Mouse (Mus musculus) ES-E14 (cell line): ENCODE data around the gene Fam155a.

Experiments used
- CHD2 ChIP-seq: IDR thresholded peaks from 2 replicates; pipeline ENCODE4 v1.6.1; 2014; ENCODE audit warnings: mild to moderate bottlenecking, low read depth, low read length, inconsistent platforms
- MAFK ChIP-seq: IDR thresholded peaks from 2 replicates; pipeline ENCODE4 v1.6.1; 2014; ENCODE audit warnings: mild to moderate bottlenecking, low read depth, low read length, inconsistent platforms; ENCODE audit not compliant: insufficient read depth

- TF ChIP-seq CHD2 (no peak), MAFK (no peak)
Measured at GRCm38 (mm10) chr8:9780332-9780731, 9.4 kb upstream of the Fam155a start.
